In the genomic region with DNA sequence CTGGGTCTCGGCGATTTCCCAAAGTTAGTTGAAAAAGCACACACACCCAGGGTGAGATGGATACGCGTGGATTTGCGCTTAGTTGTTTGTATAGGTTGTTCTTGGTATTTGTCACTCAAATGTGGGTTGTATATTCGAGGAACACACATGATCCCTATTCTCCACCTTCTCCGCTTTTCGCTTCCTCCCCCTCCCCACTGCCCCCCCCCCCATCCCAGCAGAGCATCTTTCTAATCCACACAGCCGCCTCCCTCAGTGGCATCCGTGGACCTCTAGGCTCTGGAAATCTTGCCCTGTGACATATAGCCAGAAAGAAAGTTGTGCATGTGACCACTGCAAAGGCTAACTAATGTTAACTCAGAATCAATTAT, we compare ENCODE assay signal across 7 mouse cellular contexts. TPM values are rescaled to one million over a fixed set of nuclear protein-coding genes. Genes with fewer than 3 reads are reported as not detected.
DNase-seq lines count a peak whose midpoint lies in the region; ATAC-seq and TF ChIP-seq lines count a peak whose summit lies in the region.

Gene Gpr150, minus strand, starts transcription at position 101 of the 371 bp plus-strand sequence.

- intact Hi-C loops in left cerebral cortex, adult 2 months (cut with DNase I): loop anchor here (1.0 kb wide), 1 partner anchor 39 kb away; the partner anchor contains the start of gene Rfesd
- intact Hi-C loops in left cerebral cortex, postnatal 36 days (cut with DNase I): no loop called here
- intact Hi-C loops in gastrocnemius, postnatal 14 days (cut with DNase I; ENCODE audit: low total_unique reads): no loop called here

- H3K4me1 ChIP-seq in embryonic facial prominence, embryonic 15.5 days: peaks cover 16% of the 10 kb centered on the region
- peaks cover 11% of the 10 kb centered on the region for H3K4me1 ChIP-seq in intestine, embryonic 16.5 days (ENCODE audit: control insufficient read depth, insufficient read depth, low read length)
- peaks cover 19% of the 10 kb centered on the region for H3K4me1 ChIP-seq in neural tube, embryonic 13.5 days (replicated peaks)

- no peaks in the 10 kb centered on the region for H3K36me3 ChIP-seq in embryonic facial prominence, embryonic 15.5 days
- H3K36me3 ChIP-seq in intestine, embryonic 16.5 days (ENCODE audit: control insufficient read depth, insufficient read depth, low read length): no peaks in the 10 kb centered on the region
- H3K36me3 ChIP-seq in neural tube, embryonic 13.5 days: no peaks in the 10 kb centered on the region

- no peak for ATAC-seq in embryonic facial prominence, embryonic 15.5 days (ENCODE audit: insufficient number of reproducible peaks, low FRiP score, low TSS enrichment, low read depth)
- no peak for ATAC-seq in intestine, embryonic 16.5 days
- no peak for ATAC-seq in neural tube, embryonic 13.5 days (ENCODE audit: low read depth)

- WGBS in embryonic facial prominence, embryonic 15.5 days: 10% methylated on average over 10 of the region's 10 CpGs
- WGBS in intestine, embryonic 16.5 days: 13% methylated on average over 10 of the region's 10 CpGs
- 17% methylated on average over 10 of the region's 10 CpGs for WGBS in neural tube, embryonic 13.5 days

- DNase-seq in left cerebral cortex, adult 2 months (ENCODE audit: extremely low spot score in 1 of 2, low spot score in 2 of 2): no peak
- DNase-seq in left cerebral cortex, postnatal 36 days (ENCODE audit: low spot score in 2 of 2): no peak
- DNase-seq in gastrocnemius, postnatal 14 days: no peak
- no peak for DNase-seq in urinary bladder, postnatal 10 days (ENCODE audit: low spot score)

- peaks cover 47% of the 10 kb centered on the region for H3K27me3 ChIP-seq in embryonic facial prominence, embryonic 15.5 days
- H3K27me3 ChIP-seq in intestine, embryonic 16.5 days (replicated peaks; ENCODE audit: control insufficient read depth, insufficient read depth, low read length): peaks cover 32% of the 10 kb centered on the region
- H3K27me3 ChIP-seq in neural tube, embryonic 13.5 days: peaks cover 54% of the 10 kb centered on the region

- no peak within 1 kb of the TSS for H3K9ac ChIP-seq in embryonic facial prominence, embryonic 15.5 days
- peak within 1 kb of the TSS; percentile 44 for H3K9ac ChIP-seq in intestine, embryonic 16.5 days (ENCODE audit: low read depth, low read length)
- H3K9ac ChIP-seq in neural tube, embryonic 13.5 days: peak within 1 kb of the TSS; percentile 73

- H3K4me3 ChIP-seq in left cerebral cortex, adult 2 months: peak within 1 kb of the TSS; percentile 66
- peak within 1 kb of the TSS; percentile 47 for H3K4me3 ChIP-seq in embryonic facial prominence, embryonic 15.5 days (replicated peaks)
- H3K4me3 ChIP-seq in intestine, embryonic 16.5 days (ENCODE audit: low read length): peak within 1 kb of the TSS; percentile 54
- peak within 1 kb of the TSS; percentile 58 for H3K4me3 ChIP-seq in neural tube, embryonic 13.5 days

- H3K27ac ChIP-seq in left cerebral cortex, adult 2 months: peak within 1 kb of the TSS; percentile 82
- no peak within 1 kb of the TSS for H3K27ac ChIP-seq in embryonic facial prominence, embryonic 15.5 days (replicated peaks)
- no peak within 1 kb of the TSS for H3K27ac ChIP-seq in intestine, embryonic 16.5 days (ENCODE audit: low read length)
- peak within 1 kb of the TSS; percentile 28; the same call in 1 of the 2 replicates for H3K27ac ChIP-seq in neural tube, embryonic 13.5 days (replicated peaks)

- H3K9me3 ChIP-seq in embryonic facial prominence, embryonic 15.5 days (replicated peaks): no peaks in the 10 kb centered on the region
- H3K9me3 ChIP-seq in intestine, embryonic 16.5 days (ENCODE audit: control insufficient read depth, low read length): no peaks in the 10 kb centered on the region
- H3K9me3 ChIP-seq in neural tube, embryonic 13.5 days: no peaks in the 10 kb centered on the region

- TF ChIP-seq CTCF in left cerebral cortex, adult 2 months (IDR thresholded peaks at IDR 0.05): no peak

- H3K4me2 ChIP-seq in embryonic facial prominence, embryonic 15.5 days (replicated peaks): peak within 1 kb of the TSS; percentile 91
- H3K4me2 ChIP-seq in intestine, embryonic 16.5 days (ENCODE audit: low read depth, low read length): peak within 1 kb of the TSS; percentile 98
- H3K4me2 ChIP-seq in neural tube, embryonic 13.5 days: peak within 1 kb of the TSS; percentile 99

RNA-seq across cellular contexts. Expression of gene Gpr150, which starts in this region (rescaled TPM):
- total RNA-seq in left cerebral cortex, adult 2 months (2021): 1 to 10 TPM; 3.4 to 4.2 TPM
- total RNA-seq in left cerebral cortex, postnatal 36 days (2021): 1 to 10 TPM; 2.9 to 4.8 TPM
- not detected in 2 replicates for polyA plus RNA-seq in embryonic facial prominence, embryonic 15.5 days (2015; fragmentation: Nextera tagmentation; extraction: Ambion mirVana)
- polyA plus RNA-seq in intestine, embryonic 16.5 days (2015; fragmentation: Nextera tagmentation; extraction: Ambion mirVana): 0.26 and 0.28 TPM in 2 replicates
- polyA plus RNA-seq in neural tube, embryonic 13.5 days (2015; fragmentation: Nextera tagmentation; extraction: Ambion mirVana): 3.2 and 4.0 TPM in 2 replicates
- total RNA-seq in gastrocnemius, postnatal 14 days (2021): not detected

Comparison
In these comparisons a context has a peak if more than half of its experiments do, and no peak if none do; other contexts are left out.
1. H3K27ac ChIP-seq: peak in left cerebral cortex, adult 2 months (single experiment) and neural tube, embryonic 13.5 days (single experiment); none in embryonic facial prominence, embryonic 15.5 days (single experiment) and intestine, embryonic 16.5 days (single experiment).
2. Peak in every context shown above with its lines, with median percentiles within 50 percentile points of each other: H3K4me3 ChIP-seq and H3K4me2 ChIP-seq.